Mouse (Mus musculus): ENCODE measurements at regions not wholly inside any gene's neighbourhood (a gene's known extent, or its start where the extent isn't known, plus 50 kb on each side); places are given as distances from the start of the nearest gene placed in this dataset.

- TF ChIP-seq GATA1 (IDR thresholded peaks at IDR 0.05; ENCODE audit: borderline replicate concordance, low read length), result no peak
- no peak for TF ChIP-seq FLI1 (IDR thresholded peaks at IDR 0.05; ENCODE audit: low read length)
Measured at GRCm38 (mm10) chr4:106167716-106168115, 148.3 kb upstream of the Usp24 start.

Measured in megakaryocyte, embryonic 14.5 days (primary cell).